Mouse (Mus musculus) cerebellum, adult 11-12 months (tissue): ENCODE data around the gene Milr1.
"Not testable (repeated sequence)": the region's sequence is repeated elsewhere in the genome, so short reads cannot be mapped to it uniquely, and the experiment has no call there.

Experiments used
- DNase-seq: peaks from one replicate; pipeline ENCODE4 v3.0.0; 2022

Gene Milr1

DNA sequence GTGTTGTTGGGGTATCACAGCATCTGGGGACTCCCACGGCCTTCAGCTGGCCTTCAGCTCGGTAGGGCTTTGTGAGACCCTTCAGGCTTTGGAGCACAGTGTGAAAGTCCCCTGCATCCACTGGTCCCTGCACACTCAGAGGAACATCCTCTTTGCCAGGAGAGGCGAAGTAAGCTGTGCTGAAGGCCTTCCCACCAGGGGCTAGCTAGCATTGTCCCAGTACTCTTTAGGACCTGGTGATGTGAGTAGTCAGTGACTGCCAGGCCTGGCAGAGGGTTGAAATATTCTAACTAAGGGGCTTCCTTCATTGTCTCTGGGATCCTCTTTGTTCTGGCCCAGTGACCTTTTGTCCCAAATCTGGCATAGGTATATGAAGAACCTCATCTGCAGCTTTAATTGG, 14.4 kb upstream of the Milr1 start:
- DNase-seq, result no peak

GRCm38 (mm10) chr11:106737178-106737621, 13.8 kb upstream of the Milr1 start:
- DNase-seq, result no peak

DNA sequence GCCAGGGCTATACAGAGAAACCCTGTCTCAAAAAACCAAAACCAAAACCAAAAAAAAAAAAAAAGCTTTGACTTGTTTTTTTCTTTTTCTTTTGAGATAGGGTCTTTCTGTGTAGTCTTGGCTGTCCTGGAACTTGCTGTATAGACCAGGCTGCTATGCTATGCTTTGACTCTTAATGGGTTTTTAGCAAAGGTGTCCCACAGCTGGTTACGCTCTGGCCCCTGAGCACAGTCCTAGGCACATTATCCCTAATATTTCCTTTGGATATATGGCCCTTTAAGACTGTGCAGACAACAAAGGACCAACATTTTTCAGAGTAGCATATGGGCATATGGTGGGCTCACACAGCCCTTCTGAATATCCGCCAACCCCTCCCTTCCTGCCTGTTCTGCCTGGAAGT, 11.9 kb upstream of the Milr1 start:
- DNase-seq, result no peak

DNA sequence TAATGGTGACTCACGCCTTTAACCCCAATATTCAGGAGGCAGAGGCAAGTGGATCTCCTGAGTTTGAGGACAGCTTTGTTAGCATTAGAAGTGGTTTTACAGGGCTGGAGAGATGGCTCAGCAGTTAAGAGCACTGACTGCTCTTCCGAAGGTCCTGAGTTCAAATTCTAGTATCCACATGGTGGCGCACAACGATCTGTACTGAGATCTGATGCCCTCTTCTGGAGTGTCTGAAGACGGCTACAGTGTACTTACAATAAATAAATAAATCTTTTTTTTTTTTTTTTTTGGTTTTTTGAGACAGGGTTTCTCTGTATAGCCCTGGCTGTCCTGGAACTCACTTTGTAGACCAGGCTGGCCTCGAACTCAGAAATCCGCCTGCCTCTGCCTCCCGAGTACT, 10.3 kb upstream of the Milr1 start:
- DNase-seq, result not testable (repeated sequence)

GRCm38 (mm10) chr11:106741232-106741631, 9.8 kb upstream of the Milr1 start:
- no peak for DNase-seq

DNA sequence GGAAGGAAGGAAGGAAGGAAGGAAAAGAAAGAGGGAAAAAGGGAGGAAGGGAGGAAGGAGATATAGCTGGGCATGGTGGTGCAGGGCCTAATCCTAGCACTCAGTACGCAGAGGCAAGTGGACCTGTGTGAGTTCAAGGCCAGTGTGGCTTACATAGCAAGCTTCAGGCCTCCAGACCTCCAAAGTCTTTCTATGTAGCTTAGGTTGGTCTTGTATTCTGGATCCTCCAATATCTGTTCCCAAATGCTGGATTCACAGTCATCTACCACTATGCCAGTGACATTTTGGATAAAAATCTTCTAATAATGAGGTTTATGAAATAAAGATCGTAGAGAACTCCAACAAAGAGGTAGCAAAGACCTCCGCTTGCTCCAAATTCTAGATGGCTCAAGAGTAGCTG, 9.2 kb upstream of the Milr1 start:
- no peak for DNase-seq

DNA sequence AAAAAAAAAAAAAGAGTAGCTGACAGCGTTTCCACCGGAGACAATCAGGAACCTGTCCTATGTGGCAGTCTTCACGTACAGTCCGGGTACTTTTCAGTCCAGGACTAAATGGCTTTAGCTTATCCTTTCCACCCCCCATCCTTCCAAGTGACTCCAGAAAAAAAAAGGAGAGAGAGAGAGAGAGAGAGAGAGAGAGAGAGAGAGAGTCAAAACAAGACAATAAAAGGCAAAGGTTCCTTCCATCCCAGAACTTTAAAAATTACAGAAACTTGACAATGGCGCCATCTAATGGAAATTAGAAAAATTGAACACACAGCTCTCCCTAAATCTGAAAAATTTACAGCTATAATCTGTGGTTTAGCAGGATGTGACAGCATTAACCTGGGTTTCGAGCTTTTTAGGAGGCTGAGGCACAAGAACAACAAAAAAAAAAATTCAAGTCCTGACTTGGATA, 8.6 kb upstream of the Milr1 start:
- DNase-seq, result no peak

DNA sequence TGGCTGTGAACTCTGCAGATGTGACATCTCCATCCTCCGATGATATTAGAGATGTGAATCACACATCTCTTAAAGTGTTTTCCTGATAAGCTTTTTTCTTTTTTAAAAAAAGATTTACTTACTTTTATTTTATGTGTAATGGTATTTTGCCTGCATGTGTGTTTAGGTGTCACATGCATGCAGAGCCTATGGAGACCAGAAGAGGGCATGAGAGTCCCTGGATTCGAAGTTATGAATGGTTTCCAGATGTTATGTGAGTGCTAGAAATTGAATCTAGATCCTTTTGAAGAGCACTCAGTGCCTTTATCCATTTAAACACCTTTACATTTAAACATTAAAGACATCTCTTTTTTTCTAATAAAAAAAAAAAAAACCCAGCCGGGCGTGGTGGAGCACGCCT, 6.1 kb upstream of the Milr1 start:
- no peak for DNase-seq

DNA sequence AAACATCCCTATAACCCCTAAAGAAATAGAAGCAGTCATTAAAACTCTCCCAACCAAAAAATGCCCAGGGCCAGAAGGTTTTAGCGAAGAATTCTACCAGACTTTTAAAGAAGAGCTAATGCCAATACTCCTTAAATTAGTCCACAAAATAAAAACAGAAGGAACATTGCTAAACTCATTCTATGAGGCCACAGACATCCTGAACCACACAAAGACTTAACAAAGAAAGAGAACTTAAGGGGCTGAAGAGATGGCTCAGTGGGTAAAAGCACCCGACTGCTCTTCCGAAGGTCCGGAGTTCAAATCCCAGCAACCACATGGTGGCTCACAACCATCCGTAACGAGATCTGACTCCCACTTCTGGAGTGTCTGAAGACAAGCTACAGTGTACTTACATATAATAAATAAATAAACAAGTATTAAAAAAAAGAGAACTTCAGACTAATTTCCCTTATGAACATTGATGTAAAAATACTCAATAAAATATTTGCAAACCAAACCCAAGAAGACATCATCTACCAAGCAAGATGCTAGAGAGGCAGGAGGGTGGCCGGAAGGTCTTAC, 1.4 kb upstream of the Milr1 start:
- DNase-seq, result not testable (repeated sequence)

GRCm38 (mm10) chr11:106750121-106750751, 790 bp upstream of the Milr1 start, which contains the start of gene Pecam1:
TSS of gene Pecam1 (minus strand) at chr11:106750628.
- no peak for DNase-seq

- DNase-seq, result no peak
Measured at GRCm38 (mm10) chr11:106752103-106752502, 1.1 kb downstream of the Milr1 start.

- no peak for DNase-seq
Measured at GRCm38 (mm10) chr11:106753314-106753713, 2.3 kb downstream of the Milr1 start.

DNA sequence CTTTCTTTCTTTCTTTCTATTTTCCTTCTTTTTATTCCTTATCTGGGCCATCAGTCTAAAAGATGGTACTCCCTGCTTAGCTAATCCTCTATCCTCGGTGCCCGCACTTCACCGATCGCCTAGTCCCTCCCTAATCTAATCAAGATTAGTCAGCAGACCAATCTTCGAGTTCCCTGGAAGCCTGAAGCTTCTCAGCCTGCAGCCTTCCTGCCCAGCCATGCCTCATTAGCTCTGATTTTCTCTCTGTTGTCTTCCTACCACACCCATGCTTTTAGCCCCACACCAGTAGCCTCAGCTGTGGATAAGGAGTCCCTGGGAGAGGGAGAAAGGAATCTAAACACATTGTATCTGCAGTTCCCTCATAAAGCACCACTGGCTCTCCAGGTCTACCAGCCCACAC, 4.6 kb downstream of the Milr1 start:
- no peak for DNase-seq

GRCm38 (mm10) chr11:106759028-106759427, 8.0 kb downstream of the Milr1 start:
- DNase-seq, result no peak

DNA sequence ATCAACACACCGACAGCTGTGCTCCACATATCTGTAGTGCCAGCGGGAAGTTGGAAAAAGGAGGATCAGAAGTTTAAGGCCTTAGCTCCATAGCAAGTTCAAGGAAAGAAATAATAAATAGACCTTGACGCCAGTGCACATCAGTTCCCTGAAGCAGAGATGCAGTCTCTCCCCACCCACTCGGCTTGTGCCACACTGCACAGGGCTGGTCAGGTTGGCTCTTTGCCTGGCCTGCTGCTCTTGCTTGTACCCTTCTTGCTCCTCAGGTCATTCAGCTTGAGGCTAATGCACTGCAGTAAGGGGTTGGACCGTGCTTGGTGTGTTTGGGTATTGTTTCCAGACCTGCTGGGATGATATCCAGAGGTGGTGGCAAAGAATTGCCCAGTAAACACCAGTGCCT, 9.5 kb downstream of the Milr1 start:
- DNase-seq, result no peak

GRCm38 (mm10) chr11:106762139-106762799, 11.2 kb downstream of the Milr1 start:
- no peak for DNase-seq

GRCm38 (mm10) chr11:106762800-106763185, 11.8 kb downstream of the Milr1 start:
- DNase-seq, result no peak

- DNase-seq, result no peak
Measured at GRCm38 (mm10) chr11:106766611-106767162, 15.7 kb downstream of the Milr1 start.

- no peak for DNase-seq
Measured at GRCm38 (mm10) chr11:106767516-106767915, 16.5 kb downstream of the Milr1 start.

GRCm38 (mm10) chr11:106770195-106770974, 19.4 kb downstream of the Milr1 start:
- no peak for DNase-seq

DNA sequence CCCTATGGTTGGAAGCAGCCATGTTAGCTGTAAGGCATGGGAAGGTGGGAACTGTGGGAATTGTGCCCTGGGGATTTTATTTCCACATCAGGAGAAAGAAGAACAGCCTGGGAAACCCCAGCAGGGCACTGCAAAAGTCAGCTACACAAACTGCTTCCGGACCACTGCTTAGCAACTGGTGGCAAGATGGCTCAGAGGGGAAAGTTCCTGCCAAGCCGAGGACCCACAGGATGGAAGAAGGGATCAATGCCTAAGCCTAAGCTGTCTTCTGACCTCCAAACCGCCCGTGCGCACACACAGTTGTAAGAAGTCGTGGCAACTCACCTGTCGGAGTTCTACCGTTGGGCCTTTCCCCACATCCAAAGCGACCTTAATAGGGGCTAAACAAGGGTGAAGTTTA, 22.0 kb downstream of the Milr1 start:
- no peak for DNase-seq

DNA sequence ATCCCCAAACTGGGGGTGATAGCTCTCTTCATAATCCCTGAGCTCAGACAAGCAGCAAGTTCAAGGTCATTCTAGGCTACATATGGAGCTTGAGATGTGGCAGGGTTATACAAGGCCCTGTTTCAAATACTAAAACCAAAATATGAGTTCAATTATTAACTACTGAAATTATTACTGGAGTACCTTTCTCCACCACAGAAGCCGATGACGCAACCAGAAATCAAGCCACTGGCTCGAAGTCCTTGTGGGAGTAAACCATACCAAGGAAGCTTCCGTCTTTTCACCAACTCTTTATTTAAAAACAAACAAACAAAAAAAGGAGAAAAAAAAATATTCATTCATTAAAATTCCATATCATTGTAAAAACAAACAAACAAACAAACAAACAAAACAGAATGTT, 25.9 kb downstream of the Milr1 start:
- no peak for DNase-seq

- DNase-seq, result no peak
Measured at GRCm38 (mm10) chr11:106777395-106777794, 26.4 kb downstream of the Milr1 start.
